Mouse (Mus musculus): ENCODE data around the gene Cyp2d9. TPM values are rescaled to one million over a fixed set of nuclear protein-coding genes. Genes with fewer than 3 reads are reported as not detected.
"Not testable (repeated sequence)": the region's sequence is repeated elsewhere in the genome, so short reads cannot be mapped to it uniquely, and the experiment has no call there.

Gene Cyp2d9
- polyA plus RNA-seq, 1 experiment from 2014 or later = not detected

DNA sequence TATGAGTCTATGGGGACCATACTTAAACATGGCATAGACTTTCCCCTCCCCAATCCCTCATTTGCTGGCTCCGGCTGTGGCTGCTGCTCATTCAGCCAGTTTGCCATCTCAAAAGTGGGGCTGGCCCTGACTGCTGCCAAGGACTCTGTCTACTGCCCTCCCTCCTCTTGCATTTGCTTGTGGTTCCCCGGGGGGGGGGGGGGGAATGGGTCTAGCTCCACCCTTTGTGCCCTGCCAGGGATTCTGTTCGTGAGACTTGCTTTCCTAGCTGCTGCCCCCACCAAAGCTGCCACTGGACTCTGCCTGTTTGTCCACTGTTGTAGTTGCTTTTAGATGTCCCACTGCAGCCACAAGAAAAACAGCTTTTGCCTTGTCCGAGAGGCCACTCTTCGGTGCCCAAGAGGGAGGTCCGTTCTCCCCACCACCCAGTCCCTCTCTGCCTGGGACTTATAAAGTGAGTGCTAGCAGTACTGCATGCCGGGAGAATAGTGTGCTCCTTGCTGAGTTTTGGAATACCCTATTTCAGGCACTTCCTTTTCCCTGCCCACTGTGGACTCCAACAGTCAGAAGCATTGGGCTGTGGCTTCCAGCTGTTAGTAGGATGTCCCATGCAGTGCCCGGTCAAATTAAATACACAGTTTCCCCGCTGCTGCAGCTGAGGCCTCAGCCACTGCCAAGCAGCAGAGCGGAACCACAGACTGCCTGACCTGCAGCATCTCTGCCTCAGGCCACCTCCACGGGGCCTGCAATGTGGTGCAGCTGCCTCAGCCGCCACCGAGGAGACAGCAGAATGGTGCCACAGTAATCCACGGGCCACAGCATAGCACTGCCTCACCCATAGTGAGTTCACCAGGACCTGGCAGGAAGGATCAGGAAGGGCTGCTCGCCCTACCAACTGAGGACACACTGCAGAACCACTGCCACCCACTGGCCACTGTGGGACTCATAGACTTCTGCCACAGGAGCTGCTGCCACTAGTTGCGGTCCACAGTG lies 16.1 kb upstream of the Cyp2d9 start:
- Histone ChIP-seq H3K9ac (no peak overlapping the region), H3K4me3 (no peak overlapping the region), H3K27ac (replicated peaks) (peak overlapping the region; percentile 8; the same call in 1 of the 2 replicates), H3K36me3 (no peaks in the 10 kb centered on the region), H3K4me1 (replicated peaks) (peaks cover 10% of the 10 kb centered on the region), H3K27me3 (no peaks in the 10 kb centered on the region), H3K4me2 (peak overlapping the region; percentile 42), H3K9me3 (no peaks in the 10 kb centered on the region)
- peak; percentile 73 for ATAC-seq (ENCODE audit: low FRiP score, low read depth)
- WGBS = 18% methylated on average over 16 of the region's 16 CpGs

DNA sequence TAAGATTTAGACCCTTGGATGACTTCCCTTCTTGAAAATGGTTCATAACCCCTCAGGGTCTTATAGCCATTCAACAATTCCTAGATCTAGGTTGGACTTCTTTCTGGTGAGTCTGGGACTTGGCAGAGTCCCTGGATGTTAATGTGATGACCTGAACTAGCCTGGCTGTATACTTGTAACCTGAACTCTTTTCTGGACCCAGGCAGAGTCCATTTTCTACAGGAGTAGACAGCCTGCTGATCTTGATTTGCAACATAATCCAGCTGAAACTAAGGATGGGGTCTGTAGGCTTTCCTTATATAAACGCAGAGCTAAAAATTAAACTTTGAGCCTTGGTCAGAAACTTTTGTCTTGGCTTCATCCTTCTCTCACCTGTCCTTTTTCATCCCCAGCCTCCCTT lies 14.6 kb upstream of the Cyp2d9 start:
- Histone ChIP-seq H3K27me3 (no peaks in the 10 kb centered on the region), H3K4me1 (replicated peaks) (peaks cover 10% of the 10 kb centered on the region), H3K9me3 (no peaks in the 10 kb centered on the region), H3K27ac (replicated peaks) (no peak overlapping the region), H3K4me3 (no peak overlapping the region), H3K9ac (no peak overlapping the region), H3K4me2 (no peak overlapping the region), H3K36me3 (no peaks in the 10 kb centered on the region)
- ATAC-seq (ENCODE audit: low FRiP score, low read depth) = no peak
- WGBS = 87% methylated on average over 1 of the region's 1 CpGs

DNA sequence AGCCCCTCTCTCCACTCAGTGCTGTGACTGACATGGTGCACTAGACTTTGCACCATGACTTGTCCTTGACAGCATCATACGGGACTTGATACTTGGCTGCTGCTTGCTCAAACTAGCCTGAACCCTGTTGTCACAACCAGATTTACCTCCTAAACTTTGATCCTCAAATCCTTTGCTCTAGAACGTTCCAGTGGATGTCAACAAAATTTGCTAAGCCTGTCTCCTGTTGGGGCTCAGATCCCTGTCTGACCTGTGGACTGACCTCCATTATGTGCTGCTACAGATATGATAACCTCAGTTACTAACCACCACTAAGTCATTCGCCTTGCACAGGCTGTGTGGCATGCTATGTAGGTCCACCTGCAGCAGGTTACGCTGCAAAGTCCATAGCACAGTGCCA lies 10.3 kb upstream of the Cyp2d9 start:
- WGBS = 85% methylated on average over 4 of the region's 4 CpGs
- H3K4me3 ChIP-seq = no peak overlapping the region
- ATAC-seq (ENCODE audit: low FRiP score, low read depth) = no peak
- no peaks in the 10 kb centered on the region for H3K9me3 ChIP-seq
- no peaks in the 10 kb centered on the region for H3K4me1 ChIP-seq (replicated peaks)
- H3K27ac ChIP-seq (replicated peaks) = no peak overlapping the region
- H3K4me2 ChIP-seq = no peak overlapping the region
- H3K36me3 ChIP-seq = no peaks in the 10 kb centered on the region
- H3K27me3 ChIP-seq = no peaks in the 10 kb centered on the region
- H3K9ac ChIP-seq = no peak overlapping the region

DNA sequence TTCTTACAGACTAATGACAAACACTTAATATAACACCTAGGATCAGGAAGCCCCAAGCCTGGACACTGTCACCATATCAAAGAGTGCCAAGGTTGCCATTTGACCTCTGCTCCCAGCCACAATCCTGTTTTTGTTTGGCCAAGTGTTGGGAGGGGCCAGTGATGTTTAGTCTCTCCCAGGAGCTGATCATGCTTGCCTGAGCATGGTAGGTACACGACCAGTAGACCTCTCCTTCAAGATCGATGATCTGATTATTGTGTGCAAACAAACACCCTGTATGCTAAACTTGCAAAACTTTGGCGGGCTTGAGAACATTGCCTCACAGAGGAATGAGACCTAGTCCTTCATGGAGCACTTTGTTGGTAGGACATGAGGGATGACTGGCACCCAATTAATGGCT lies 9.8 kb upstream of the Cyp2d9 start:
- no peak overlapping the region for H3K4me2 ChIP-seq
- H3K9me3 ChIP-seq = 0 out of 2 replicates have a peak, but pooled peaks cover 3% of the 10 kb centered on the region
- no peaks in the 10 kb centered on the region for H3K4me1 ChIP-seq (replicated peaks)
- H3K9ac ChIP-seq = no peak overlapping the region
- WGBS = 82% methylated on average over 3 of the region's 3 CpGs
- H3K27me3 ChIP-seq = no peaks in the 10 kb centered on the region
- H3K27ac ChIP-seq (replicated peaks) = no peak overlapping the region
- no peaks in the 10 kb centered on the region for H3K36me3 ChIP-seq
- ATAC-seq (ENCODE audit: low FRiP score, low read depth) = no peak
- H3K4me3 ChIP-seq = no peak overlapping the region

DNA sequence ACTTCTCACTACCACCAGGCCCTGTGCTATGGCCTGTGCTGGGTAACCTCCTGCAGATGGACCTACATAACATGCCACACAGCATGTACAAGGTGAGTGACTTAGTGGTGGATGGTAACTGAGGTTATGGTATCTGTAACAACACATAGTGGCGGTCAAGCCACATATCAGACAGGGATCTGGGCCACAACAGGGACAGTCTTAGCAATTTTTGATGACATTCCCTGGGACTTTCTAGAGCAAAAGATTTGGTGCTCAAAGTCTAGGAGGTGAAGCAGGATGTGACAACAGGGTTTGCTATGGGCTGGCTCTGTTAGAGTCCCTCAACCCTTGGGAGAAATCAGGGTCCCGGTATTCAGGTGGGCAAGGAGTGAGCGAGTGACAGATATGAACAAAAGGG lies 384 bp downstream of the Cyp2d9 start:
- H3K27me3 ChIP-seq = no peaks in the 10 kb centered on the region
- H3K36me3 ChIP-seq = no peaks in the 10 kb centered on the region
- no peaks in the 10 kb centered on the region for H3K4me1 ChIP-seq (replicated peaks)
- 92% methylated on average over 3 of the region's 3 CpGs for WGBS
- H3K9me3 ChIP-seq = peaks cover 12% of the 10 kb centered on the region; the same call in 1 of the 2 replicates
- H3K9ac ChIP-seq = no peak overlapping the region
- no peak for ATAC-seq (ENCODE audit: low FRiP score, low read depth)
- H3K4me2 ChIP-seq = no peak overlapping the region
- no peak overlapping the region for H3K4me3 ChIP-seq
- no peak overlapping the region for H3K27ac ChIP-seq (replicated peaks)

DNA sequence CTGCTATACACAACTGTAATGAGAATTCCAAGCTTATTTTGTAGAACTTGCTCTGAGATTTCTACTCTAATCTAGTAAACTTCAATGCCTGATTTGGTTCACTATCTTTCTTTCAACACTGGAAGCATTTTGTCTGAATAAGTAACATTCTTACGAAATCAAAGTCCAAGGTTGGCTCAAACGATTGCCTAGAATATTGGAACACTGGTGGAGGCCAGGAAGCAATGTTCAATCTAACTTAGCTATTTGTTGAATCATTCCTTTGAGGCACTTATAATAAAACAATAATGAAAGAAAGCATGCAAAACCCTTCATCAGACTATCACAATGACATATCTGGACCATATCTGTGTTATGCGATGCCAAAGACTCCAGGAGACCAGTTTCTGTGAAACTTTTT lies 1.3 kb downstream of the Cyp2d9 start:
- no peak for ATAC-seq (ENCODE audit: low FRiP score, low read depth)
- 92% methylated on average over 3 of the region's 3 CpGs for WGBS
- Histone ChIP-seq H3K9me3 (peaks cover 12% of the 10 kb centered on the region; the same call in 1 of the 2 replicates), H3K4me3 (no peak overlapping the region), H3K27ac (replicated peaks) (no peak overlapping the region), H3K4me2 (no peak overlapping the region), H3K27me3 (no peaks in the 10 kb centered on the region), H3K4me1 (replicated peaks) (no peaks in the 10 kb centered on the region), H3K9ac (no peak overlapping the region), H3K36me3 (no peaks in the 10 kb centered on the region)

DNA sequence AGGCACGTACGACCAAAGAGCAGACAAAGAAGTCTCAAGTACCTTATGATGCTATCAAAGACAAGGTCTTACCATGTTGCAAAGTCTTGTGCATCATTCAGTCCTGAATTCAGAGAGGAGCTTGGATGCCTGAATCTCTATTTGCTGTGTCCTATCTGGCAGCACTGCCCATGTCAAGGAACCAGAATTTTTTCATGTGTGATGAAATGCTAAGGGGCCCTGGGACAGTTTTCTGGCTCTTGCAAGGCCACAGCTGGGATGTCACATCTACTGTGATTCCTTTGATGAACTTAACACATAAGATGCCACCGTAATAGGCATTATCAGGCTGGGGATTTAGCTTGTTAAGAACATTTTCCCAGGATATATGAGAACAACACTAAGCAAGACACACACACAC lies 1.8 kb downstream of the Cyp2d9 start:
- Histone ChIP-seq H3K9ac (no peak overlapping the region), H3K36me3 (no peaks in the 10 kb centered on the region), H3K9me3 (peaks cover 8% of the 10 kb centered on the region; the same call in 1 of the 2 replicates), H3K4me1 (replicated peaks) (no peaks in the 10 kb centered on the region), H3K4me3 (no peak overlapping the region), H3K27me3 (no peaks in the 10 kb centered on the region), H3K27ac (replicated peaks) (no peak overlapping the region), H3K4me2 (no peak overlapping the region)
- ATAC-seq (ENCODE audit: low FRiP score, low read depth) = no peak
- 89% methylated on average over 3 of the region's 3 CpGs for WGBS

DNA sequence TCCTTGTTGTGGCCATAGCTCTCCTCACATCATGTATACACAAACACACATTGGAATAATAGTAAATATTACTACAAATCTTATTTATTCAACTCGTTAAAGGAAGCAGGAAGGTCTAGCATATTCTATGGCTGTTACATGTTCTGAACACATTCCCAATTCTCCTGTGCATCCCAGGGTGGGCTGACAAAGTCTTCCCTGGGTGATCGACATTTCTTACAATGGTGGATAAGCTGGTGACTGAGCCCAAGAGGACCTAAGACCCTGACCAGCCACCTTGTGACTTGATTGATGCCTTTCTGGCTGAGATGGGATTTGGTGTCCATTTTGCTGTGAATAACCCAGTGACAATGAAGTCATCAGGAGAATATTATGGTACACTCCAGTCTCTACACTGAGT lies 2.4 kb downstream of the Cyp2d9 start:
- Histone ChIP-seq H3K27me3 (no peaks in the 10 kb centered on the region), H3K9ac (no peak overlapping the region), H3K9me3 (peaks cover 5% of the 10 kb centered on the region; the same call in 1 of the 2 replicates), H3K4me2 (no peak overlapping the region), H3K4me1 (replicated peaks) (no peaks in the 10 kb centered on the region), H3K36me3 (no peaks in the 10 kb centered on the region), H3K27ac (replicated peaks) (no peak overlapping the region), H3K4me3 (no peak overlapping the region)
- WGBS = 95% methylated on average over 2 of the region's 2 CpGs
- ATAC-seq (ENCODE audit: low FRiP score, low read depth) = no peak

DNA sequence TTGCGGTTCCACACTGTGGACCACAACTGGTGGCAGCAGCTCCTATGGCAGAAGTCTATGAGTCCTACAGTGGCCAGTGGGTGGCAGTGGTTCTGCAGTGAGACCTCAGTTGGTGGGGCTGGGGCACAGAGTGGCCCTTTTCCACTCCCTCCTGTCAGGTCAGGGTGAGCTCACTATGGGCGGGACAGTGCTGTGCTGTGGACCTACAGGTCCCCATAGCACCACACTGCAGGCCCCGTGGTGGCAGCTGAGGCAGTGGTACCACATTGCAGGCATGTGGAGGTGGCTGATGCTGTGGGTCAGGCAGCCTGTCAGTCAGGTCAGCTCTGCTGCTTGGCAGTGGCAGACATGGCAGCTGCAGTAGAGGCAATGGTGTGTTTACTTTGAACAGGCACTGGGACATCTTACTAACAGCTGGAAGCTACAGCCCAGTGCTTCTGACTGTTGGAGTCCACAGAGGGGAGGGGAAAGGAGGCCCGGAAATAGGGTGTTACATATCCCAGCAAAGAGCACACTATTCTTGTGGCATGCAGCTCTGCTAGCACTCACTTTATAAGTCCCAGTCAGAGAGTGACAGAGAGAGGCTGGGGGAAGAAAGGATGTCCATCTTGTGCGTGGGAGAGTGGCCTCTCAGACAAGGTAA lies 4.9 kb downstream of the Cyp2d9 start:
- no peaks in the 10 kb centered on the region for H3K4me1 ChIP-seq (replicated peaks)
- H3K27ac ChIP-seq (replicated peaks) = no peak overlapping the region
- no peak for ATAC-seq (ENCODE audit: low FRiP score, low read depth)
- no peaks in the 10 kb centered on the region for H3K27me3 ChIP-seq
- no peak overlapping the region for H3K4me2 ChIP-seq
- H3K4me3 ChIP-seq = no peak overlapping the region
- H3K9me3 ChIP-seq = peaks cover 5% of the 10 kb centered on the region; the same call in 1 of the 2 replicates
- H3K36me3 ChIP-seq = no peaks in the 10 kb centered on the region
- WGBS = 72% methylated on average over 5 of the region's 5 CpGs
- H3K9ac ChIP-seq = no peak overlapping the region

DNA sequence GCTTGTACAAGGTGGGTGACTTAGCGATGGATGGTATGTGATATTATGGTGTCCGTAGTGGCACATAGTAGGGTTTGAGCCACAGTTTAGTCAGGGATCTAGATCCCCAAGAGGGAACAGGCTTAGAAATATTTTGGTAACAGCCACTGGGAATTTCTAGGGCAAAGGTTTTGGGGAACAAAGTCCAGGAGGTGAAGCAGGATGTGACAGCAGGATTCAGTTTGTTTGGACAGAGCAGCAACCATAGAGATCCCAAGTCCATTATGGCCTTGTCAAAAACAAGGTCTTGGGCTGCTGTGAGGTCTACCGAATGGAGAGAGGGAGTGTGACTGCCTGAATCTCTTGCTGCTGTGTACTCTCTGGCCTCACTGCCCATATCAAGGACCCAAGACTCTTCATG lies 10.4 kb downstream of the Cyp2d9 start:
- Histone ChIP-seq H3K4me3 (no peak overlapping the region), H3K36me3 (no peaks in the 10 kb centered on the region), H3K9me3 (no peaks in the 10 kb centered on the region), H3K4me2 (no peak overlapping the region), H3K27me3 (no peaks in the 10 kb centered on the region), H3K9ac (no peak overlapping the region), H3K4me1 (replicated peaks) (no peaks in the 10 kb centered on the region), H3K27ac (replicated peaks) (no peak overlapping the region)
- 97% methylated on average over 3 of the region's 3 CpGs for WGBS
- no peak for ATAC-seq (ENCODE audit: low FRiP score, low read depth)

DNA sequence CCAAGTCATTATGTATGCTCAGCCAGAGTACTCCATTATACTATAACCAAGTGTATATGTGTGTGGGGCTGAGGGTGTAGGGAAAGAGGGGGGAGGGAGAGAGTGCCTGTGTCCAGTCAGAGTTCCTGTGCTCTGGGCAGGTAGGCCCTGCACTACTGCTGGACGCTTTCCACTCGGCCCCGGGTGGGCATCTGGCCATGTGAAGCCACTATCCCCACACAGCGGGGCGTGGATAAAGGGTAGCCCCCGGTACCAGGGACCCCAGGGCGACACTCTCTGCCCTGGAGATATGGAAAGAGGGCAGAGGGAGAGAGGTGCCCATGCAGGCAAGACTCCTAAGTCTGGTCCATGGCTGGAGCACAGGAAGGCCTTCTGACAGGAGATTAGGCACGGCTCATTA lies 12.0 kb downstream of the Cyp2d9 start:
- Histone ChIP-seq H3K4me3 (no peak overlapping the region), H3K9me3 (no peaks in the 10 kb centered on the region), H3K36me3 (no peaks in the 10 kb centered on the region), H3K4me1 (replicated peaks) (no peaks in the 10 kb centered on the region), H3K27me3 (no peaks in the 10 kb centered on the region), H3K27ac (replicated peaks) (no peak overlapping the region), H3K9ac (no peak overlapping the region), H3K4me2 (no peak overlapping the region)
- 78% methylated on average over 8 of the region's 8 CpGs for WGBS
- no peak for ATAC-seq (ENCODE audit: low FRiP score, low read depth)

DNA sequence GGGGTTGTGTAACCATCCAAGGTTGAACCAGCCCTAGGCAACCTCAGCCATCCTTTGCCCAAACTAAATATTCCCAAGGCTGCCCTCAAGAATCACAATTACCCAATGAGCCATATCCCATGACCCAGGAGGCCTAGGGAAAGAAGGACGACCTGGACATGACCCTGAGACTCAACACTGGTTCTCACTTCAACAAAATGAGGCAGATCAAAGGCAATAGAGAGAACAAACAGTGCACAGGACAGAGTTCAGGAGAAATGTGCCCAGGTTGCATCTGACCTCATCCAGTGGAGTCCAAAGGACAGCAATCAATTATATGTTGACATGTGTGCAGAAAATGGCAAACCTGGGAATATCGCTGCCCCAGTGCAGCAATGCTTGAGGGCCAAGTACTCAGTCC lies 16.8 kb downstream of the Cyp2d9 start:
- not testable (repeated sequence) for H3K4me2 ChIP-seq; H3K27me3 ChIP-seq; H3K9ac ChIP-seq; H3K9me3 ChIP-seq; H3K4me3 ChIP-seq; H3K27ac ChIP-seq (replicated peaks); H3K36me3 ChIP-seq; ATAC-seq (ENCODE audit: low FRiP score, low read depth); H3K4me1 ChIP-seq (replicated peaks)
- 84% methylated on average over 2 of the region's 2 CpGs for WGBS

Measured in hindbrain, embryonic 15.5 days (tissue).